9 mouse cellular contexts compared by ENCODE assay signal in the genomic region with DNA sequence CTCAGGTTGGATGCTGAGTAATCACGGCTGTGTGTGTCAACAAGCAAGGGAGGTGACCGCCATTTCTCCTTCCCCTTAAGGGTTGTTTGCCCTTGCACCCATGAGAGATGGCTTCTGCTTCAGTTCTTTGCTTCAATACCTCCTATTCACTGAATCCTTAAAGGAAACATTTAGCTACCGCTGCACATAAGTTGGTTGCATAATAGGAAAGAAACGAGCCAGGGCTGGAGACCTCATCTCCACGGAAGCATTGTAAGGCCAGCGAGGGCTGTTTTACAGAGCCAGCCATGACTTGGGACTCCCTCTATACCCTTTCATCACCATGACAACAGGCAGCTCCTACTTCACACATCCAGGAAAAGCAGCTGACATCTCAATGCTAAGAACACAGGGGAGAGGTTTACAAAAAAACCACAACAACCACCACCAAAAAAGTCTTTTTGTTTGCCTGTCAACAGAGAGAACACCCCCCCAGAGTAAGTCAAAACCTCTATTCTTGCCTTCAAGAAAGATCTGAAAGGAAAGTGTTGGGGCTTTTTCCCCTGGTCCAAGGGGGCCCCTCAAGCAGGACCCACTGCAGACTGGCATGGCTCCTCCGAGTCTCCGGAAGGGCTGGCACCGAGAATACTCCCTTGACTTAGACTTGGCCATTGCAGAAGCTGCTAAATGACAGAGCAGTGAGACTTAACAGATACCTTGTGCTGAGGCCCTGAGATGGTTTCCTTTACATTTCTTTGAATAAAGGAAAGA. TPM values are rescaled to one million over a fixed set of nuclear protein-coding genes. Genes with fewer than 3 reads are reported as not detected.
DNase-seq lines count a peak whose midpoint lies in the region; ATAC-seq lines count a peak whose summit lies in the region.
"Had no signal": no experiment of that assay in that cellular context is flagged by ENCODE, and none has a peak within 500 bp of the region (broad histone marks: within the 10 kb centered on the region; RNA-seq: fewer than 3 reads in every experiment).

No protein-coding gene starts in this region.

- H3K9ac ChIP-seq in limb, embryonic 13.5 days: no peak overlapping the region
- H3K9ac ChIP-seq in embryonic facial prominence, embryonic 15.5 days: no peak overlapping the region
- H3K9ac ChIP-seq in hindbrain, embryonic 16.5 days (ENCODE audit: low read depth, low read length): peak overlapping the region; percentile 33
- no peak overlapping the region; the same call in 1 of the 2 replicates for H3K9ac ChIP-seq in midbrain, embryonic 13.5 days (replicated peaks)

- peaks cover 3% of the 10 kb centered on the region; the same call in 1 of the 2 replicates for H3K27me3 ChIP-seq in limb, embryonic 13.5 days
- no peaks in the 10 kb centered on the region for H3K27me3 ChIP-seq in limb, embryonic 10.5 days (ENCODE audit: low read depth, poor library complexity, severe bottlenecking)
- no peaks in the 10 kb centered on the region for H3K27me3 ChIP-seq in embryonic facial prominence, embryonic 15.5 days
- no peaks in the 10 kb centered on the region for H3K27me3 ChIP-seq in hindbrain, embryonic 16.5 days (replicated peaks; ENCODE audit: control insufficient read depth, insufficient read depth, low read length)
- peaks cover 44% of the 10 kb centered on the region for H3K27me3 ChIP-seq in midbrain, embryonic 13.5 days

- H3K4me2 ChIP-seq in limb, embryonic 13.5 days (replicated peaks): 0 out of 2 replicates have a peak overlapping the region, but pooled peaks have one; percentile 16
- H3K4me2 ChIP-seq in embryonic facial prominence, embryonic 15.5 days (replicated peaks): 0 out of 2 replicates have a peak overlapping the region, but pooled peaks have one; percentile 6
- H3K4me2 ChIP-seq in hindbrain, embryonic 16.5 days (ENCODE audit: low read length): peak overlapping the region; percentile 53
- H3K4me2 ChIP-seq in midbrain, embryonic 13.5 days (replicated peaks): peak overlapping the region; percentile 39

- no peaks in the 10 kb centered on the region for H3K36me3 ChIP-seq in limb, embryonic 13.5 days
- H3K36me3 ChIP-seq in limb, embryonic 10.5 days: no peaks in the 10 kb centered on the region
- H3K36me3 ChIP-seq in embryonic facial prominence, embryonic 15.5 days: no peaks in the 10 kb centered on the region
- H3K36me3 ChIP-seq in hindbrain, embryonic 16.5 days (ENCODE audit: control insufficient read depth, insufficient read depth, low read length): no peaks in the 10 kb centered on the region
- no peaks in the 10 kb centered on the region for H3K36me3 ChIP-seq in midbrain, embryonic 13.5 days

- no peak for ATAC-seq in limb, embryonic 13.5 days (ENCODE audit: low FRiP score, low read depth)
- no peak for ATAC-seq in embryonic facial prominence, embryonic 15.5 days (ENCODE audit: insufficient number of reproducible peaks, low FRiP score, low TSS enrichment, low read depth)
- ATAC-seq in hindbrain, embryonic 16.5 days: peak; percentile 87
- peak; percentile 80 for ATAC-seq in midbrain, embryonic 13.5 days
- ATAC-seq in megakaryocyte, adult 5-6 weeks (ENCODE audit: poor library complexity, severe bottlenecking): no peak

- H3K4me3 ChIP-seq in limb, embryonic 13.5 days: no peak overlapping the region
- H3K4me3 ChIP-seq in limb, embryonic 10.5 days: no peak overlapping the region
- H3K4me3 ChIP-seq in embryonic facial prominence, embryonic 15.5 days (replicated peaks): no peak overlapping the region
- H3K4me3 ChIP-seq in hindbrain, embryonic 16.5 days (ENCODE audit: low read length): peak overlapping the region; percentile 20
- no peak overlapping the region for H3K4me3 ChIP-seq in midbrain, embryonic 13.5 days (replicated peaks)

- peaks cover 68% of the 10 kb centered on the region for H3K4me1 ChIP-seq in limb, embryonic 13.5 days
- peaks cover 64% of the 10 kb centered on the region for H3K4me1 ChIP-seq in limb, embryonic 10.5 days
- H3K4me1 ChIP-seq in embryonic facial prominence, embryonic 15.5 days: peaks cover 54% of the 10 kb centered on the region
- peaks cover 43% of the 10 kb centered on the region for H3K4me1 ChIP-seq in hindbrain, embryonic 16.5 days (ENCODE audit: control insufficient read depth, insufficient read depth, low read depth, low read length)
- peaks cover 69% of the 10 kb centered on the region for H3K4me1 ChIP-seq in midbrain, embryonic 13.5 days (replicated peaks)

- whole genome bisulfite sequencing in limb, embryonic 13.5 days: 50% methylated on average over 9 of the region's 9 CpGs
- 43% methylated on average over 9 of the region's 9 CpGs for WGBS in limb, embryonic 10.5 days
- 48% methylated on average over 9 of the region's 9 CpGs for whole genome bisulfite sequencing in embryonic facial prominence, embryonic 15.5 days
- WGBS in hindbrain, embryonic 16.5 days: 6% methylated on average over 9 of the region's 9 CpGs
- 3% methylated on average over 9 of the region's 9 CpGs for WGBS in midbrain, embryonic 13.5 days

- no peak overlapping the region; the same call in 1 of the 2 replicates for H3K27ac ChIP-seq in limb, embryonic 13.5 days
- H3K27ac ChIP-seq in limb, embryonic 10.5 days: no peak overlapping the region
- 0 out of 2 replicates have a peak overlapping the region, but pooled peaks have one; percentile 17 for H3K27ac ChIP-seq in embryonic facial prominence, embryonic 15.5 days (replicated peaks)
- peak overlapping the region; percentile 83 for H3K27ac ChIP-seq in hindbrain, embryonic 16.5 days (ENCODE audit: low read depth, low read length)
- H3K27ac ChIP-seq in midbrain, embryonic 13.5 days: peak overlapping the region; percentile 79

- DNase-seq in limb, embryonic 10.5 days (ENCODE audit: low spot score): no peak
- no peak for DNase-seq in adrenal gland, postnatal 10 days
- no peak for DNase-seq in adrenal gland, adult 2 months

- no peaks in the 10 kb centered on the region for H3K9me3 ChIP-seq in limb, embryonic 13.5 days
- H3K9me3 ChIP-seq in limb, embryonic 10.5 days (replicated peaks): no peaks in the 10 kb centered on the region
- H3K9me3 ChIP-seq in embryonic facial prominence, embryonic 15.5 days (replicated peaks): no peaks in the 10 kb centered on the region
- H3K9me3 ChIP-seq in hindbrain, embryonic 16.5 days (ENCODE audit: control insufficient read depth, low read length): no peaks in the 10 kb centered on the region
- H3K9me3 ChIP-seq in midbrain, embryonic 13.5 days: no peaks in the 10 kb centered on the region

RNA-seq across cellular contexts. Expression of a gene that starts 3.2 kb away (rescaled TPM):
- 49.6 and 50.6 TPM in 2 replicates for polyA plus RNA-seq in limb, embryonic 13.5 days (2015; fragmentation: Nextera tagmentation; extraction: Ambion mirVana)
- polyA plus RNA-seq in limb, embryonic 10.5 days (2016; fragmentation: Nextera tagmentation; extraction: Ambion mirVana): 9.4 and 17.1 TPM in 2 replicates
- 107 and 117 TPM in 2 replicates for polyA plus RNA-seq in embryonic facial prominence, embryonic 15.5 days (2015; fragmentation: Nextera tagmentation; extraction: Ambion mirVana)
- polyA plus RNA-seq in hindbrain, embryonic 16.5 days (2015; fragmentation: Nextera tagmentation; extraction: Ambion mirVana): 481 and 585 TPM in 2 replicates
- polyA plus RNA-seq in midbrain, embryonic 13.5 days (2015; fragmentation: Nextera tagmentation; extraction: Ambion mirVana): 72.8 and 84.5 TPM in 2 replicates
- 100 to 1,000 TPM; 142 to 154 TPM for total RNA-seq in adrenal gland, postnatal 10 days (2021)
- total RNA-seq in megakaryocyte, adult 5-6 weeks (2015): not detected in 2 replicates
- total RNA-seq in megakaryocyte, adult 5-6 weeks (2017): not detected in 2 replicates
- 10 to 100 TPM; 30.4 to 30.6 TPM for total RNA-seq in adrenal gland, adult 2 months (2021)
- polyA plus RNA-seq in adrenal gland, adult 2 months (2012; rRNA removed): 10.9 and 13.1 TPM in 2 replicates

RNA-seq across cellular contexts. Expression of a gene that starts 32.9 kb away (rescaled TPM):
- not detected in 2 replicates for polyA plus RNA-seq in limb, embryonic 13.5 days (2015; fragmentation: Nextera tagmentation; extraction: Ambion mirVana)
- polyA plus RNA-seq in limb, embryonic 10.5 days (2016; fragmentation: Nextera tagmentation; extraction: Ambion mirVana): not detected in 2 replicates
- polyA plus RNA-seq in embryonic facial prominence, embryonic 15.5 days (2015; fragmentation: Nextera tagmentation; extraction: Ambion mirVana): 0.35 TPM in 1 of 2 replicates, not detected in the other
- 0.44 TPM in 1 of 2 replicates, not detected in the other for polyA plus RNA-seq in hindbrain, embryonic 16.5 days (2015; fragmentation: Nextera tagmentation; extraction: Ambion mirVana)
- polyA plus RNA-seq in midbrain, embryonic 13.5 days (2015; fragmentation: Nextera tagmentation; extraction: Ambion mirVana): not detected in 2 replicates
- total RNA-seq in adrenal gland, postnatal 10 days (2021): not detected
- total RNA-seq in megakaryocyte, adult 5-6 weeks (2015): not detected in 2 replicates
- not detected in 2 replicates for total RNA-seq in megakaryocyte, adult 5-6 weeks (2017)
- total RNA-seq in adrenal gland, adult 2 months (2021): not detected
- not detected in 2 replicates for polyA plus RNA-seq in adrenal gland, adult 2 months (2012; rRNA removed)
- polyA plus RNA-seq: large intestine, adult 2 months had no signal

Comparison
In these comparisons a context has a peak if more than half of its experiments do, and no peak if none do; other contexts are left out.
1. ATAC-seq: peak in hindbrain, embryonic 16.5 days (single experiment) and midbrain, embryonic 13.5 days (single experiment); none in limb, embryonic 13.5 days (single experiment), embryonic facial prominence, embryonic 15.5 days (single experiment) and megakaryocyte, adult 5-6 weeks (single experiment).
2. H3K27ac ChIP-seq: peak in embryonic facial prominence, embryonic 15.5 days (single experiment), hindbrain, embryonic 16.5 days (single experiment) and midbrain, embryonic 13.5 days (single experiment); none in limb, embryonic 13.5 days (single experiment) and limb, embryonic 10.5 days (single experiment).
3. Peak in every context shown above with its lines, with median percentiles within 50 percentile points of each other: H3K4me2 ChIP-seq.